Mouse (Mus musculus): ENCODE measurements around the gene Tmem170.

Tmem170 gene

GRCm38 (mm10) chr8:111876355-111876948 lies at the start of gene Tmem170:
Gene Tmem170, minus strand, starts transcription at chr8:111876750.
- in situ Hi-C loops (cut with MboI): no loop called here

GRCm38 (mm10) chr8:111924976-111925375 lies 48.4 kb upstream of the Tmem170 start:
- in situ Hi-C loops (cut with MboI): no loop called here

- in situ Hi-C loops (cut with MboI): no loop called here
Observed at GRCm38 (mm10) chr8:111923383-111923804, 46.8 kb upstream of the Tmem170 start.

- in situ Hi-C loops (cut with MboI): no loop called here
Observed at GRCm38 (mm10) chr8:111920971-111921370, 44.4 kb upstream of the Tmem170 start.

GRCm38 (mm10) chr8:111919663-111920062 lies 43.1 kb upstream of the Tmem170 start:
- in situ Hi-C loops (cut with MboI): no loop called here

GRCm38 (mm10) chr8:111912860-111913432 lies 36.4 kb upstream of the Tmem170 start:
- in situ Hi-C loops (cut with MboI): no loop called here

GRCm38 (mm10) chr8:111911572-111911971 lies 35.0 kb upstream of the Tmem170 start:
- in situ Hi-C loops (cut with MboI): no loop called here

GRCm38 (mm10) chr8:111909621-111910450 lies 33.3 kb upstream of the Tmem170 start, which contains the start of gene Chst5:
Gene Chst5, minus strand, starts transcription at chr8:111910447.
- in situ Hi-C loops (cut with MboI): no loop called here

GRCm38 (mm10) chr8:111905500-111906121 lies 29.1 kb upstream of the Tmem170 start:
- in situ Hi-C loops (cut with MboI): no loop called here

GRCm38 (mm10) chr8:111902080-111902479 lies 25.5 kb upstream of the Tmem170 start:
- in situ Hi-C loops (cut with MboI): no loop called here

GRCm38 (mm10) chr8:111898586-111898985 lies 22.0 kb upstream of the Tmem170 start:
- in situ Hi-C loops (cut with MboI): no loop called here

- in situ Hi-C loops (cut with MboI): no loop called here
Observed at GRCm38 (mm10) chr8:111894955-111895354, 18.4 kb upstream of the Tmem170 start.

GRCm38 (mm10) chr8:111892615-111893014 lies 16.1 kb upstream of the Tmem170 start:
- in situ Hi-C loops (cut with MboI): no loop called here

- in situ Hi-C loops (cut with MboI): no loop called here
Observed at GRCm38 (mm10) chr8:111891983-111892382, 15.4 kb upstream of the Tmem170 start.

- in situ Hi-C loops (cut with MboI): no loop called here
Observed at GRCm38 (mm10) chr8:111890911-111891303, 14.4 kb upstream of the Tmem170 start.

- in situ Hi-C loops (cut with MboI): no loop called here
Observed at GRCm38 (mm10) chr8:111889931-111890910, 13.7 kb upstream of the Tmem170 start.

GRCm38 (mm10) chr8:111888091-111888650 lies 11.6 kb upstream of the Tmem170 start:
- in situ Hi-C loops (cut with MboI): no loop called here

- in situ Hi-C loops (cut with MboI): no loop called here
Observed at GRCm38 (mm10) chr8:111887479-111887878, 10.9 kb upstream of the Tmem170 start.

- in situ Hi-C loops (cut with MboI): no loop called here
Observed at GRCm38 (mm10) chr8:111883615-111884014, 7.1 kb upstream of the Tmem170 start.

GRCm38 (mm10) chr8:111881591-111881990 lies 5.0 kb upstream of the Tmem170 start:
- in situ Hi-C loops (cut with MboI): no loop called here

- in situ Hi-C loops (cut with MboI): no loop called here
Observed at GRCm38 (mm10) chr8:111877711-111878110, 1.2 kb upstream of the Tmem170 start.

Data from mature B cell (primary cell).